Mouse (Mus musculus) testis, postnatal 14 days (tissue): ENCODE measurements around the gene Gm20388.
"Not testable (repeated sequence)": the region's sequence is repeated elsewhere in the genome, so short reads cannot be mapped to it uniquely, and the experiment has no call there.

Source experiments
- DNase-seq: peaks from one replicate; pipeline ENCODE4 v3.0.0; 2021; ENCODE audit warnings: low spot score

Gene Gm20388

DNA sequence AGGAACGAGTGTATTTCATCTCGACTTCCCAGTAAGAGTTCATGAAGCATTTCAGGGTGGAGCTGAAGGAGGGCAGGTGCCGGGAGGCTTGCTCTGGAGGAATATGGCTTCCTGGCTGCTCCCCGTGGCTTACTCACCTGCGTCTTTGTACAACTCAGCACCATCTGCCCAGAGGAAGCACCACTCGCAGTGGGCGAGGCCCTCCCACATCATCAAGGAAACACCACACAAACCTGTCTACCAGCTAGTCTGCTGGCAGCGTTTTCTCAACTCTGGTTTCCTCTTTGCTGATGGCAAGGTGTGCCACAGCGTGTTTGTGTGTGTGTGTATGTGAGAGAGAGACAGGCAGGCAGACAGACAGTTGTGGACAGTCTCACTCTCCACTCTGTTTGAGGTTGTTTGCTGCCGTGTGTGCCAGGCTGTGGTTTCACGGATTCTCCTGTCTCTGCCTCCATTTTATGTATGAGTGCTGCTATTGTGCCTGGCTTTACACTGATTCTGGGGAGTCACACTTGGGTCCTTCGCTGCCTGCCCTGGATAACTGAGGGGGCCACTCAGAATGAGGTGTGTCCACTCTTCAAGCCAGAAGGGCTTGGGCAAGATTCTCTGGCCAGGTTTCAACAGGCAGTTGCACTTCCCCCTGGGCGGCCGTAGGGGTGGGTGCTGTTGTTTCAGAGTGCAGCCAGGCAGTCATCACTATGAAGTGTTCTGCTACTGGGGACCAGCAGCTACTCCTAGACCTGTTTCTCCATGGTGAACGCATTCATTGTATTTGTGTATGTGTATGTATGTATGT lies 3580.8 kb downstream of the Gm20388 start:
- no peak for DNase-seq

DNA sequence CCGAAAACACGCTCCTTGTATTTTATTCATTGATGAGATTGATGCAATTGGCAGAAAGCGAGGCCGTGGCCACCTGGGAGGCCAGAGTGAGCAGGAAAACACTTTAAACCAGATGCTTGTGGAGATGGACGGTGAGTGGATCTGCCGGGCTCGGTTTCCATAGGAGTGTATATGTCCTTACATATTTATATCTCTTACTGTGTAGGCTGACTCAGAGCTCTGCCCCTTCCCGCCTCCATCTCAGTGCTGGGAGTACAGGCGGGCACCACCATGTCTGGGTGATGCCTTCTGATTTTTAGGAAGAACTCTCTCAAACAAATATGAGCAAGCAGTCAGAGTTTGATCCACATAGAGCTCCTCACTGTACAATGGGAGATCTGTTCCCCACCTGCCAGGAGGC lies 3582.3 kb downstream of the Gm20388 start:
- DNase-seq = no peak

DNA sequence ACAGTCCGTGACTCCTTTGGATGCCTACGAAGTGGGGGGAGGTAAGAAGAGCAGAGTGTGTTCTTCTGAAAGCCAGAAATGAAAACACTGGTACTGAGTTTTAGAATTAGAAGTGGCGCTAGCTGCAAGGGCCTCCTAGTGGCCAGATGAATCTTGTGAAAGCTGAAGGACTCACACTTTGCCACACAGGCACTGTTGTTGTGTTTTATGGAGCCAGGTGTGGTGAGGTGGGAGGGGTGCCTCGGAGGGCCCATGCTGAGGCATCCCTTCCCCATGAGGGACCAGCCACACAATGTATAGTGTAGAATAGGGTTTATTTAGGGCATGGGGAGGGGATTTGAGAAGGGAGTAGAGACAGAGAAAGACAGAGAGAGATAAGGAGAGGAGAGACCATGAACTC lies 3587.1 kb downstream of the Gm20388 start:
- DNase-seq = no peak

DNA sequence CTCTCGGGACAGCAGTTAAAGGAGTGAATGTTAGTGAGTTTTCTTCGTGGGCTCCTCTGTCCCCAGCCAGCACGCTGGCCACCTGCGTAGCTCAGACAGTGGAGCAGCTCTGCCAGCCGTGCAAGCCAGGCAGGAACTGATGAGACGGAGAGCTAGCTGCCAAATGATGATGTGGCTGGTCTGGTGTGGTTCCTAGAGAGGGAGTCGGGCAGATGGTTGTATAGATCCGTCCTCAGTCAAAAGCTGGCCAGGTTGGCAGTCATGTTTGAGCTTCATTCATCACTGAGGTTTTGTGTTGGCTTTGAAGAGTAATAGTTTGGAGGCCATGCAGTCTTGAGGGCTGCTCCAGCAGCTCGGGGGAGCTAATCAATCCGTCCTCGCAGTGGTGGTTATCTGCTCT lies 3588.3 kb downstream of the Gm20388 start:
- no peak for DNase-seq

DNA sequence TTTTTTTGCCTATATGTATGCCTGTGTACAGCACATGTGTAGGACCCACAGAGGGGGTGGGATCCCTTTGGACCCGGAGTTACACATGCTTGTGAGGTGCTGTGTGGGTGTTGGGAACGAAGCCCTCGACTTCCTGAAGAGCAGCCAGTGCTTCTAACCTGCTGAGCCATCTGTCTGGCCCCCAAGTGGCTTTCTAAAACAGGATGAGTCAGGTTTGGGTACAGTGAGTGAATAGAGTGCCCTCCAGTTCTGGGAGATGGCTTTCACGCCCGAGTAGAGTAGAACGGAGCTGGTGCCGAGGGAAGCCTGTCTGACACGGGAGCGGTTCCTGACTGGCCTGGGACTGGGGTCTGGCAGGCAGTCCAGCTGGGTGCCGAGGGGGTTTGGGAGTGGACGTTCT lies 3588.9 kb downstream of the Gm20388 start:
- no peak for DNase-seq

DNA sequence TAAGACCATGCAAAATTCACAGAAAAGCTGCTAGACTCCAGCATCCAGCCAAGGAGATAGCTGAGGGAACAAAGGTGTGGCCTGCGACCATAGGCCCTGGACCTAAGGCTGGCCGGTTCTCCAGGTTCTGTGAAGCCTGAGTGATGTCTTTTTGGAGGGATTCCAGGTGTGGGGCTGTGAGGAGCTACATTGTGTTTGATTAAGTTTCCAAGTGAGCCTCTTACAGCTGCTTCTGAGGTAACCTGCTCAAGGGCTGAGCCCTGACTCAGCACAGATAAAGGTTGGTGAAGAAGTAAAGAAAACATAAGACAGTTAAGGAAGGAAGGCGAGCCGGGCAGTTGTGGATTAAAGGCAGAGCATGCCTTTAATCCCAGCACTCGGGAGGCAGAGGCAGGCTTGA lies 3591.6 kb downstream of the Gm20388 start:
- DNase-seq = peak; percentile 32

DNA sequence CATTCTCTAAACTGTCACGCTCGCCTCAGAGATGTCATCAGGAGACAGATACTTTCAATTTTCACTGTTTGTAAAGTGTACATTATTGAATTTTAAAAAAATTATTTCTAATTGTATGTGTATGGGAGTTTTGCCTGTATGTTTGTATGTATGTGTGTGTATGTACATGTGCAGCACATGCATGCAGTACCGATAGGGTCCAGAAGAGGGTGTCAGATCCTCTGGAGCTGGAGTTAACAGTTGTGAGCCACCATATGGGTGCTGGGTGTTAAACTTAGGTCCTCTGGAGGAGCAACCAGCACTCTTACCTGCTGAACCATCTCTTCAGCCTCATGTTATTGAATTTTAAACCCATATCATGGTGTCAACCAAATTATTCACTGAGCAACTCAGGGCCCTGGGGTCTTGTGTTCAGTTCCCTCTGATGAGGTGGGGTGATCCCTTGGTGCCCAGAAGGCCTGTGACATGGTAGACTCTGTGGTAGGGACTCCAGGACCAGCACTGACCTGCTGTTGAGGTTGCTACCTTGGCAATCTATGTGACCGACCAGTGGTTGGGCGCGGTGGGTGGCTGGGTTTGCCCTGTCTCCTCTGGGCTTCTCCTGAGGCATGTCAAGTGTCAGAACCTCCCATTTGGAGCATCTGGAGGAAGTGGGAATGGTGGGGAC lies 3593.3 kb downstream of the Gm20388 start:
- no peak for DNase-seq

DNA sequence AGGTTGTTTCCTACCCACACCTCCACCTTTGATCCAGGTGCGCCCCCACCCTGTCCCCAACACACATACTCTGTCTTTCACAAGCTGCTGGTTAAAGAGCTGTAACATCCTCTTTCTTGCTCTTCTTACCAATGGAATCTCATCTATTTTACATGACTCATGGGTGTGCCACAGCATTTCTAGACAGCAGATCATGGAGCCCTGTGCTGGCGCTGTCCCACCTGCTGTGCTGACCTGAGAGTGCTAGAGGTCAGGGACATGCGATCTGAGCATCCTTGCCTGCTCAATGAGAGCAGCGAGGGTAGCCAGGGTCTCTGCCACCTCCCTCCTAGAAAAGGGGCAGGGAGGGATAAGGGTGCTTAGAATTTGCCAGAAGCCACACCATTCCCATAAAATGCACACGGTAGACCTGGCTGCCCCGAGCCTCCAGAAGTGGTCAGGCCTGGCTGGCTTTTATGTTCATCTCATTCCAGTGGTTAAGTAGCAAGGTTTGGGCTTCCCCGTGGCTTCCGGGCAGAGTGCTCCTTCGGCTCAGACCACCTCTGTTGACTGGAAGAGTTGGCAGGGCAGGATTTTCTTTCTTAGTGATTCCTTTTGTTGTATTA lies 3594.1 kb downstream of the Gm20388 start:
- DNase-seq = no peak

DNA sequence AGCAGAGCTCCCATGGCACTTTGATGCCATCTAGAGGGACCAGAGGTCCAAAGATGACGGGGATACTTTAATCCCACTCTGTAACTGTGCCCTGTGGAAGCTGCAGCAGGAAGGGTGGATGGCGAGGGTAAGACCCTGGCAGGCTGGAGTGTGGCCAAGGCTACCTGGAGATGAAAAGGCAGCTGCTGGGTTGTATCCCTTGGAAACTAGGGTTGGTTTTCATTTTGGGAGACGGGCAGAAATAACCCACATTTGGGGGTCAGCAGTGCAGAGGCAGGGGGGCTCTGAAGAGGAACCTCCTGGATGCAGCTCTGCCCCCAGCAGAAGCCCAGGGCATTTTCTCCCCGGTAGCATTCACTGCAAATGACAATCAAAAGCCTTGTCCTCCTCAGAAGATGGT lies 3594.6 kb downstream of the Gm20388 start:
- no peak for DNase-seq

DNA sequence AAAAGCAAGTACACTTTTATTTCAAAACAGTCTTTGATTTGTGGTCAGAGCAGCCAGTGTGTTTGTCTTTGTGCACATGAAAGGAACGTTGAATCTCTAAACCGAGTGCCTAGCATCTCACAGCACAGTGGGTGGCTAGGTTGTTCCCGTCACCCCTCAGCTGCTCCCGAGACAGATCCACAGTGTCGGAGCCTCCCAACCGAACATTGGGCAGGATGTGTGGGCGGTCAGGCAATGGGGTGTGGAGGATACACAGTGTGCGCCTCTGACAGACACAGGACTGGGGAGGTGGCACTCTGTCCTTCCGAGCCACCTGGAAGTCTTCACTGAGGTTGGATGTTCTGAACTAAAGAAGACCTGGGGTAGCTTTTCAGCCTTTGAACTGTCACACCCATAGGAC lies 3595.1 kb downstream of the Gm20388 start:
- DNase-seq = no peak

DNA sequence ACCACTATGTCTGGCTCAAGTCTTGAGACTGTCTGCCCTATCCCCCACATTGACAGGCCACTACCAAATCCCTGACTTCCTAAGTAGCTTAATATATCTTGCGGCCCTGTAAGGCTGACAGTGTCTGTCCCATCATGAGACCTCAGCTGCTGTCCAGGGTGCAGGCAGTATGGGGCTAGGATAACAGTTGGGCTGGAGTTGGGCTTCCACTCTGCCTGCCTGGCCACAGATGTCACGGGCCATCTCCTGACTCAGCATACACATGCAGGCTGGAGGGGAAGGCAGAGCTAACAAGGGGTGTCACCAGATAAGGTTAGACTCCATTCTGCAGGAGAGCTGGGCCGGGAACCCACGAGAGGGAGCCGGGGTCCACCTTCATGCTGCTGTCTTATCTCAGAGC lies 3596.5 kb downstream of the Gm20388 start:
- DNase-seq = no peak

DNA sequence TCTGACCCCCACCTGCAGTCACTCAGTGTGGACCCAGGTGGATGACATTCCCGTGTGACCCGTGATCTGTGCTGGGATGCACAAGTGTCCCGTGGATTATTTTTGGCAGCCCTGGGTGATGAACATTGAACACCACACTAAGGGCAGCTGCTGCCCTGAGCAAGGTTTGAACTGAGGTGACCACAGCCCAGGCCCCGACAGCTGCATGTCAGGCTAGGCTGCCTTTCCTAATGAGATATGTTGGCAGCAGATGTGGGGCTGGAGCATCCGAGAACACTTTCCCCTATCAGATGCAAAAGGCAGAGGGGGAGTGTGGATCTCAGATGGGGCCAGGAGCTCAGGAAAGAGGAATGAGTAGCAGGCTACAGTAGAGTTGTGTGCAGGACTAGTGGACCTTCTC lies 3600.2 kb downstream of the Gm20388 start:
- DNase-seq = no peak

DNA sequence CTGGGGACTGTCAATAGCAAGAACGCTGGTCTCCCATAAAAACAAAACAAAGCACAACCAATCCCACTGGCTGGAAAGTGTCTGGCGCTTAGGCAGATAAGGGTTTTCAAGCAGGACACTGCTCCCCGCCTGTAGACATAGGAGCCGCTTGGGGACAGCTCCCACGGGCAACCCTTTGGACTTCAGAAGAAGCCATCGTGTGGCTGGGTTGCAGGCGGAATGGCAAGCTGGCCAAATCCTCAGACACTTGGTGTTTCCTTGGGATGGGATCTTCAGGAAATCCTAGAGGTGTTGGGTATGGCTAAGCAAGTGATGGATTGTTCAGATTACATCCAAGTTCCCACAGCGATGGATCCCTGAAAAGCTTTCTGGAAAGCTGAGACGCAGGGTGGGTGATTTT lies 3603.5 kb downstream of the Gm20388 start:
- DNase-seq = no peak

DNA sequence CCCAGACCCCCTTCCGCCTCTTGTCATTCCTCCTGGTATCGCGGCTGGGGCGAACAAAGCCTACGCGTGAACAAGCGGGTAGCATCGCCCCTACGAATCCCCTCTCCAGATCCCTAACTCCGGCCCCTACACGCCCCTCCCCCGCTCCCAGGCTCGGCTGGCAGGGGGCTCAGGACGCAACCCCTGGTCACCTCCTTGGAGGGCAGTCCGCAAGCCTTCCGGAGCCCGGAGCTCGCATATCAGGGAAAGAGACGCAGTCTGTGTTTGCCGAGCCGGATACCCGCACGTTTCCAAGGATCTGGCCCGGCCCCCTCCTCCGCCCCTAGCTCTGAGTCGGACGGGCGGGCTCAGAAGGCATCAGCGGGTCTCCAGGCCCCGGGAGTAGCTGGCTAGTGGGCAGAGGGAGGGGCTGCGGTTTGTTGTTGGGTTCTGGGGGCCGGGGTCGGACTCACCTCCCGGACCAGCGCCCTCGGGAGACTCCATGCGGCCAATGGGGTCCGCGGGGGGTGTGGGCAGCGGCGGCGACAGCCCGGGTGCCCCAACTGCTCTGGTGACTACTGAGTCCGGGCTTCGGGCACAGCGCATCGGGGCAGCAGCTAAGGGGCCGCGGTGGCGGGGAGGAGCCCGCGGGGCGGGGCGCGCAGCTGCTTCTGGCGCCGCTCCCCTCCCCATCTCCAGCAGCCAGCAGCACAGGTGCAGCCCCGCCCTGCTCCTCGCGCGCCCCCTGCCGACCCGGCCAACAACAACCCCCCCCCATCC lies 3604.3 kb downstream of the Gm20388 start, which contains the start of gene Dbndd1:
Gene Dbndd1 (minus strand): TSS at position 683 of the 759 bp plus-strand sequence.
- peak; percentile 31 for DNase-seq

DNA sequence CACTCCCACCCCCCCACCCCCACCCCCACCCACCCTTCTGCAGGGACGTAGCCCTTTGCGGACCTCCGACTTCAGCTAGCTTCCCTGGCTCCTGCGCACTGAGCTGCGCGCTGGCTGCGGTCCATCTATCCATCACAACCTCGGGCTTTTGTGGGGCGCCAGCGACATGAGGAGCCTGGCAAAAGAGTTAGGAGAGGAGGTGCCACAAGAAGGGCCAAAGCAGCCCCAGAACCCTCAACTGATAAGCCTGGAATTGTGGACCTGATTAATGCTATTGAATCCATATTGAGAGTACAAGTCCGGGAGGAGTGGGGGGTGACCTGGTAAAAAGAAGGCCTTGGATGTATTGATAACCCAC lies 3604.9 kb downstream of the Gm20388 start:
- no peak for DNase-seq

DNA sequence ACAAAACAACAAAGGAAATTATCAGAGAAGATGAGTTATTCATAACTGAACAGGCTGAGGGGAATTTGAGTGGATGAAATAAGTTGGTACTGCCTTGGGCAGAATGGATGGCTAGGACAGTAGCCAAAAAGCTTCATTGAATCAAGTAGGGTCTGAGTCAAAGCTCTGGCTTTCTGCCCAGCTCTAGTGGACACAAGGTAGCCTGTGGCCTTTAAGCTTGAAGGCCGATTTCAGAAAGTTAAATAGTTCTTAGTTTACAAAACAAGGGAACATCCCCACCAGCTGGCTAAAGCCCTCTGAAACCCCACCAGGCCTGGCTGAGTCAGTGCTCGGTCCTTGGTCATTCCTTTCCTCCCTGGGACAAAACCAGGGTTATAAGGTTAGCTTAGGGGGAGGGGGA lies 3606.0 kb downstream of the Gm20388 start:
- peak; percentile 83 for DNase-seq

DNA sequence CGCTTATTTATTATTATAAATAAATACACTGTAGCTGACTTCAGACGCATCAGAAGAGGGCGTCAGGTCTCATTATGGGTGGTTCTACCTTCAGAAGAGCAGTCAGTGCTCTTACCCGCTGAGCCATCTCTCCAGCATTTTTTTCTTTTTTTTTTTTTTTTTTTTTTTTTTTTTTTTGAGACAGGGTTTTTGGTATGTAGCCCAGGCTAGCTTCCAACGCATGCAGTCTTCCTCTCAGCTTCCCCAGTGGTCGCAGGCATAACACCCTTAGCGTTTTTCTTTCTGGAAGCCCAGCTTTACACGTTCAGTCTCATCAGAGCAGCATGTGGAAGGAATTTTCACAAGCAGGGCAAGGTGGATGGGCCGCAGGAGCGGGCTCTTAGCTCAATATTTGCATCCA lies 3607.5 kb downstream of the Gm20388 start:
- no peak for DNase-seq

DNA sequence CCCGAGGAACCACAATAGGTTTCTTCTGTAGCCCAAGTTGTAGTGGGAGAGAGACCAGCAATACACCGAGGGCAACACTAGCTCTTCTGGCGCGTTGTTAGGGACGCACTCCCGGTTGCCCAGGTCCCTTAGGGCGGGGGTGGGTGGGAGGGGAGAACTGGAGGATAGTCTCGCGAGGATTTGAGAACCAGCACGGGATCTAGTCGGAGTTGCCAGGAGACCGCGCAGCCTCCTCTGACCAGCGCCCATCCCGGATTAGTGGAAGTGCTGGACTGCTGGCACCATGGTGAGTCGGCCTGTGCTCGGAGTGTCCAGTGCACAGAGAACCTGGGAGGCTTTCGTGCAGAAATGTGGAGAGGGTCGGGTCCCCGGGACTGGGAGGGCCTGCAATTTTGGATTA lies 3608.0 kb downstream of the Gm20388 start, which contains the start of gene Gas8:
Gene Gas8 (plus strand): TSS at position 168 of the 400 bp plus-strand sequence.
- DNase-seq = peak; percentile 87

DNA sequence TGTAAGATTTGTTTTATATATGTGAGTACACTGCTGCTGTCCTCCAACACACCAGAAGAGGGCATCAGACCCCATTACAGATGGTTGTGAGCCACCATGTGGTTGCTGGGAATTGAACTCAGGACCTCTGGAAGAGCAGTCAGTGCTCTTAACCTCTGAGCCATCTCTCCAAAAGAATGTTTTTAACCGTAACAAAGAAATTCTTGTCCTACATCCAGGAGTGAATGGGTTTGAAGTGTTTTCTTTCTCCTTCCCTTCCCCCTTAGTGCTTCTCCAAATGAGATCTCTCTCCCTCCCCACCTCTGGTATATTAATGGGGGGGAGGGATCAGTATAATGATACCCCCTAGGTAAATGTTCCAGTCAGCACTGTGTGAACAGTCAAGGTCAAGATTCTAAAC lies 3609.4 kb downstream of the Gm20388 start:
- DNase-seq = not testable (repeated sequence)

DNA sequence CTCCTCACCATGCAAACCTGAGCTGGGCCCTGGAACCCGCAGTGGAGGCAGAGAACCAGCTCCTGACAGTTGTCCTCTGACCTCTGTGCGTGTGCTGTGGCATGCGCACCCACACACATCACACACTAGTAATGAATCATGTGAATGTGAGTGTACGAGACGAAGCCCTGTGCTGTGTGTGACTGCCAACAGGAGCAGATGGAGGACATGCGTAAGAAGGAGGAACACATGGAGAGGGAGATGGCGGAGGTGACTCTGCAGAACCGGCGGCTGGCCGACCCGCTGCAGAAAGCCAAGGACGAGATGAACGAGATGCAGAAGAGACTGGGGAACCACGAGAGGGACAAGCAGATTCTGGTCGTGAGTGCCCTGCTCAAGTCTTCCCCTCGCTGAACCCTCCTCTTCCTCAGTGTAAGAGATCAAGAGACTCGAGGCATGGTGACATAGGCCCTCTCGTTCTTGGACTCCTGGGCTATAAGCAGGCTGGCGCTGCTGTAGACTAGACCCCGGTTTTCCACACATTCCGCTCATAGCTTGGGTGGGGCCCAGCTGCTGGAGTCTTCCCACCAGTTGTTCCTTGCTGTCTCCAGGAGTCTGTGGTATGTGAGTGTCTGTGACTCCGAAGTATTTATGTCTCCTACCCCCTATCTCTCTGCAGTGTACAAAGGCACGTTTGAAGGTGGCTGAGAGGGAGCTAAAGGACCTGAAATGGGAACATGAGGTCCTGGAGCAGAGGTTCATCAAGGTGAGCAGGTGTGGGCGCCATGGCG lies 3617.3 kb downstream of the Gm20388 start:
- DNase-seq = no peak

DNA sequence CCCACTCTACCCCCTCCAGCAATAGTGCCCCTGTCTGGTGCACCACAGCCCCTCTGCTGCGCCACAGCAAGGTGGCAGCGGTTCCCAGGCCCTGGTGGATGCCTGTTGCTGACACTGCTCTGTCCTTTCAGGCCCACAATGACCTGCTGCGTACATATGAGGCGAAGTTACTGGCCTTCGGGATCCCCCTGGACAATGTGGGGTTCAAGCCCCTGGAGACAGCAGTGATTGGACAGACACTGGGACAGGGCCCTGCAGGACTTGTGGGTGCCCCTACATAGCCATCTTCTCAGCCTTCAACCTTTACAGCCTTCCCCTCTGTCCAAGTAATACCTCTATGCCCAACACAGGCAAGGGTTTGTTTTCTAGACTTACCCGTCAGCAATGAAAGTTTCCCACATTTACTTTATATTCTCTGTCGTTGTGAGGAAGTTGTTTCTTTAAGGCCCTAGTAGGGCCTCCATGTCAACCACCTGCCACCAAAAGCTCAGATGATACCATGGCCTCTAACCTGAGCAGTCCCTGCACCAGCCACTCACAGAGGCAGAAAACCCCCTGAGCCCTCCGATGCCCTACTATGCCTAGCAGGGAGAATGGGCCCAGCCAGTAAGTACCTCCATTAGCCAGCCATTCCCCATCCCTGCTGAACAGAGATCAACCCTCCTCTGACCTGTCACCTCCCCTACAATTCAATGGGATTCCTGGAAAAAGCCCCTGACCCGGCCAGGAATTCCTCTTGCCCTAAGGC lies 3625.8 kb downstream of the Gm20388 start:
- no peak for DNase-seq
